8 mouse cellular contexts compared by ENCODE assay signal in the genomic region with DNA sequence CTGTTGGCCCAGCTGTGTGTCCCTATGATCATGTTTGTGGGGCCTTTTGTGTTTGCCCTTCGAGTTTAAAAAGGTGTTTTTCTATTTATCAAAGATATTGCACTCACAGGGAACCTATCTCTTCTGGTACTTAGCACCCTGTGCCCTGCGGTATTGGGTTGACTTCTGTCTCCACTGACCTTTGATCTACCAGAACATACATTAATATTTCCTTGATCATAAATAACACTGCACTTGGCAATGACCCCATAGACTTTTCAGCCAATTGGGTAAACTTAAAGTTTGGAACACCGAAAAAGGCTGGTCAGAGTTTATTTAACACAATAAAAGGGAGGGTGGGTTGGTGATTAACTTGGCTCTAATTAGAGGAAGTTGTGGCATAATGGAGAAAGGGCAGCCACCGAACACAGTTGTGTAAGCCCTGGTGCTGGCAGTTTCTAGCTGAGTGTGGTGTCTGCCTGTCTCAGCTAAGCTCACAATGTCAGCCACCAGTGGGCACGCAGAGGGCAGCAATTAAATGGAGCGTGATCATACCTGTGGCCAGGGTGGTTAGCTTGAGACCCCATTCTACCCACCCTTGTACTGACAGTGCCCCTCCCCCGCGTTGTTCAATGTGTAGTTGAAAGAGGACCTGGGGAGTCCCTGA. TPM values are rescaled to one million over a fixed set of nuclear protein-coding genes. Genes with fewer than 3 reads are reported as not detected.
DNase-seq lines count a peak whose midpoint lies in the region; ATAC-seq and TF ChIP-seq lines count a peak whose summit lies in the region.

No protein-coding gene starts in this region.

- no peak overlapping the region for H3K4me3 ChIP-seq in CH12.LX (replicated peaks in 1 of 3; ENCODE audit: low read depth in 2 of 3, low read length in 2 of 3, poor library complexity in 1 of 3)
- no peak overlapping the region; the same call in 1 of the 2 replicates for H3K4me3 ChIP-seq in forebrain, embryonic 15.5 days
- H3K4me3 ChIP-seq in megakaryocyte, embryonic 14.5 days (replicated peaks): peak overlapping the region; percentile 93

- in situ Hi-C loops in CH12.LX (cut with MboI; ENCODE audit: low pct_ligation_motif_present, low pct_unique_long_range_greater_than_20kb, low sequenced_read_pairs): loop anchor here (5.0 to 25.0 kb wide), 2 partner anchors 362 to 512 kb away; no protein-coding TSS in a partner anchor

- no peaks in the 10 kb centered on the region for H3K79me2 ChIP-seq in CH12.LX (replicated peaks; ENCODE audit: control insufficient read depth, extremely low read depth, insufficient read depth, poor library complexity, severe bottlenecking)

- H3K4me2 ChIP-seq in CH12.LX (ENCODE audit: insufficient read depth, low read depth, poor library complexity, severe bottlenecking): no peak overlapping the region
- H3K4me2 ChIP-seq in forebrain, embryonic 15.5 days (replicated peaks): no peak overlapping the region; the same call in 1 of the 2 replicates

- H3K9ac ChIP-seq in CH12.LX (ENCODE audit: insufficient read depth, low read depth): no peak overlapping the region
- H3K9ac ChIP-seq in forebrain, embryonic 15.5 days (replicated peaks): no peak overlapping the region

- no peak for TF ChIP-seq POLR2A in CH12.LX (IDR thresholded peaks at IDR 0.05; ENCODE audit: low read depth, low read length)

- TF ChIP-seq EP300 in CH12.LX (IDR thresholded peaks at IDR 0.05; ENCODE audit: low read length): no peak

- H3K27me3 ChIP-seq in CH12.LX (replicated peaks): peaks cover 13% of the 10 kb centered on the region
- no peaks in the 10 kb centered on the region for H3K27me3 ChIP-seq in forebrain, embryonic 15.5 days
- peaks cover 2% of the 10 kb centered on the region for H3K27me3 ChIP-seq in megakaryocyte, embryonic 14.5 days (replicated peaks)

- H3K36me3 ChIP-seq in CH12.LX (replicated peaks in 1 of 2; ENCODE audit: control insufficient read depth in 1 of 2, insufficient read depth in 1 of 2, low read length in 1 of 2): no peaks in the 10 kb centered on the region
- no peaks in the 10 kb centered on the region for H3K36me3 ChIP-seq in forebrain, embryonic 15.5 days
- H3K36me3 ChIP-seq in megakaryocyte, embryonic 14.5 days (replicated peaks; ENCODE audit: low read length): no peaks in the 10 kb centered on the region

- no peaks in the 10 kb centered on the region for H3K9me3 ChIP-seq in CH12.LX (replicated peaks; ENCODE audit: low read length)
- H3K9me3 ChIP-seq in forebrain, embryonic 15.5 days: no peaks in the 10 kb centered on the region
- H3K9me3 ChIP-seq in megakaryocyte, embryonic 14.5 days: no peaks in the 10 kb centered on the region

- no peak overlapping the region for H3K27ac ChIP-seq in CH12.LX (ENCODE audit: insufficient read depth, low read depth)
- no peak overlapping the region for H3K27ac ChIP-seq in forebrain, embryonic 15.5 days (replicated peaks)

- dilution Hi-C loops in CH12.LX (cut with MboI; ENCODE audit: extremely low pct_ligation_motif_present, extremely low pct_unique_long_range_greater_than_20kb, low sequenced_read_pairs): no loop called here

- ATAC-seq in forebrain, embryonic 15.5 days (replicated peaks): peak; percentile 38; the same call in 1 of the 2 replicates

- H3K4me1 ChIP-seq in CH12.LX (ENCODE audit: control insufficient read depth in 1 of 2, insufficient read depth in 2 of 2): no peaks in the 10 kb centered on the region; a peak in 1 of 4 replicates
- peaks cover 6% of the 10 kb centered on the region for H3K4me1 ChIP-seq in forebrain, embryonic 15.5 days
- H3K4me1 ChIP-seq in megakaryocyte, embryonic 14.5 days: peaks cover 37% of the 10 kb centered on the region

- intact Hi-C loops in gastrocnemius, postnatal 36 days (cut with DNase I): loop anchor here (2.0 to 5.0 kb wide), 2 partner anchors 127 to 371 kb away; no protein-coding TSS in a partner anchor

- peak; percentile 39 to 40 for DNase-seq in cerebellum, postnatal 10 days
- DNase-seq in cerebellum, adult 18-20 months: no peak
- no peak for DNase-seq in CH12.LX (ENCODE audit: extremely low read depth)
- DNase-seq in kidney, postnatal 25 days: peak; percentile 39 to 78
- no peak for DNase-seq in gastrocnemius, postnatal 36 days
- no peak for DNase-seq in left cerebral cortex, adult 18-20 months (ENCODE audit: low spot score in 2 of 2)

- 56% methylated on average over 8 of the region's 8 CpGs for WGBS in forebrain, embryonic 15.5 days

- TF ChIP-seq CTCF in CH12.LX (conservative IDR thresholded peaks at IDR 0.05 in 1 of 2, IDR thresholded peaks at IDR 0.05 in 1 of 2; ENCODE audit: low read depth in 2 of 2, low read length in 2 of 2): no peak

- TF ChIP-seq RAD21 in CH12.LX (IDR thresholded peaks at IDR 0.05; ENCODE audit: low read depth, low read length): no peak

TF ChIP-seq in CH12.LX, 34 proteins besides CTCF, POLR2A, EP300 and RAD21:
- TF ChIP-seq MAX (IDR thresholded peaks at IDR 0.05; ENCODE audit: low read length): peak; percentile 62; the same call in 1 of the 2 replicates
- TF ChIP-seq ZC3H11A (IDR thresholded peaks at IDR 0.05; ENCODE audit: low read depth, low read length): 0 out of 2 replicates have a peak, but pooled peaks have one; percentile 10
- no peak for TF ChIP-seq NRF1 (IDR thresholded peaks at IDR 0.05; ENCODE audit: low read depth, low read length)
- TF ChIP-seq IRF4 (IDR thresholded peaks at IDR 0.05; ENCODE audit: low read depth, low read length): no peak
- no peak for TF ChIP-seq KAT2A (IDR thresholded peaks at IDR 0.05; ENCODE audit: insufficient replicate concordance, low read length)
- no peak for TF ChIP-seq MAFK (IDR thresholded peaks at IDR 0.05; ENCODE audit: insufficient replicate concordance, low read length)
- no peak for TF ChIP-seq UBTF (IDR thresholded peaks at IDR 0.05; ENCODE audit: low read depth, low read length)
- TF ChIP-seq BHLHE40 (IDR thresholded peaks at IDR 0.05; ENCODE audit: low read depth, low read length): 0 out of 2 replicates have a peak, but pooled peaks have one; percentile 26
- no peak; the same call in 1 of the 2 replicates for TF ChIP-seq NELFE (IDR thresholded peaks at IDR 0.05; ENCODE audit: low read depth, low read length)
- no peak for TF ChIP-seq POLR2AphosphoS2 (IDR thresholded peaks at IDR 0.05; ENCODE audit: low read depth, low read length)
- TF ChIP-seq TCF12 (IDR thresholded peaks at IDR 0.05; ENCODE audit: low read depth, low read length): no peak

RNA-seq across cellular contexts. Expression of a gene that starts 38.5 kb away (rescaled TPM):
- total RNA-seq in CH12.LX (2012; rRNA removed) (19.9 and 22.0 TPM in 2 replicates), CH12.LX (2014; rRNA removed) (74.3 and 76.8 TPM in 2 replicates)
- polyA plus RNA-seq in CH12.LX (2012; ENCODE audit: insufficient read length, low read depth): 29.8 and 32.3 TPM in 2 replicates
- polyA plus RNA-seq in forebrain, embryonic 15.5 days (2015; fragmentation: Nextera tagmentation; extraction: Ambion mirVana): 47.7 and 52.2 TPM in 2 replicates
- polyA plus RNA-seq in megakaryocyte, embryonic 14.5 days (2012; ENCODE audit: insufficient read depth, low replicate concordance): 1.9 and 3.1 TPM in 2 replicates
- 1 to 10 TPM; 2.5 to 4.8 TPM for total RNA-seq in gastrocnemius, postnatal 36 days (2021)
- 10 to 100 TPM; 22.1 TPM for total RNA-seq in left cerebral cortex, adult 18-20 months (2021)

Comparison
In these comparisons a context has a peak if more than half of its experiments do, and no peak if none do; other contexts are left out.
1. DNase-seq: peak in cerebellum, postnatal 10 days (2 of 2) and kidney, postnatal 25 days (2 of 2); none in cerebellum, adult 18-20 months (0 of 2), CH12.LX (single experiment), gastrocnemius, postnatal 36 days (0 of 2) and left cerebral cortex, adult 18-20 months (0 of 2).